Mouse (Mus musculus): Measurements from ENCODE around the gene Sapcd2. TPM values are rescaled to one million over a fixed set of nuclear protein-coding genes. Genes with fewer than 3 reads are reported as not detected.

Gene Sapcd2
- total RNA-seq (2023), result 0.74 TPM

DNA sequence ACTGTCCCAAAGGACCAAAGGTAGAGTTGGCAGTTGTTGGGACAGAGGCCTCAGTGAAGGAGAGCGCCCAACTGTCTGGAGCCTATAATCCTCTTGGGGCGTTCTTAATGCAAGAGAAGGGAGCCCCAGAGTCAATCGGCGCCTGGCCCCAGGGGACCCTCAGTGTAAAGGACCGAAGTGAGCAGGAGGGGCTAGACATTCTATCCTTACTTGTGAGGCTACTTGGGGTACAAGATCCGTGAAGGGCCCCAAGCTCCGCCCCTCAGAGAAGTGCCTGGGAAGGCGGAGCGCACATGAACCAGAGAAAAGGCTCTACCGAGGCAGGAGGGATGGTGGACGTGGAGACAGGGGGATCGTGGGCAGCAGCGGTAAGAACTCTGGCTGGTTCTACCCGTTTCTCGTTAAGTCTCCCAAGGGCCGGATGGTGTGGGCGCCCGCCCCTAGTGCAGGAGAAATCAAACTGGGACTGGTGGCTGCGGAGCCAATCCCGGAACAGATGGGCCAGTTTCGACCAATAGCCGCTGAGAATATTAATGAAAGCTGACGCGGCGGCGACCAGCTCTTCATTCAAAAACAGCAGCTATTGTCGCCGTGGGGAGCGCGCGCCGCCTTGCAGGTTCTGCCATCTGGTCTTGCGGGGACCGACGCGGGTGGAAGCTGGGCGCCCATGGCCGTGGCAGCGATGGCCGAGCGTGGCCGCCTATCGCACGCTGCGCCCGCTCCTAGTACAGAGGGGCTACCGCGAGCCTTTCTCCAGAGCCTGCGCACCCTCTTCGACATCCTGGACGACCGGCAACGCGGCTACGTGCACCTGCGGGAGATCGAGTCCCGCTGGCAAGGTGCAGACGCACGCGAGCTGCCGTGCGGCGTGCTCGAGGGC is at the start of gene Sapcd2:
Sapcd2 (plus strand) TSS at position 558 of the 880 bp plus-strand sequence.

DNA sequence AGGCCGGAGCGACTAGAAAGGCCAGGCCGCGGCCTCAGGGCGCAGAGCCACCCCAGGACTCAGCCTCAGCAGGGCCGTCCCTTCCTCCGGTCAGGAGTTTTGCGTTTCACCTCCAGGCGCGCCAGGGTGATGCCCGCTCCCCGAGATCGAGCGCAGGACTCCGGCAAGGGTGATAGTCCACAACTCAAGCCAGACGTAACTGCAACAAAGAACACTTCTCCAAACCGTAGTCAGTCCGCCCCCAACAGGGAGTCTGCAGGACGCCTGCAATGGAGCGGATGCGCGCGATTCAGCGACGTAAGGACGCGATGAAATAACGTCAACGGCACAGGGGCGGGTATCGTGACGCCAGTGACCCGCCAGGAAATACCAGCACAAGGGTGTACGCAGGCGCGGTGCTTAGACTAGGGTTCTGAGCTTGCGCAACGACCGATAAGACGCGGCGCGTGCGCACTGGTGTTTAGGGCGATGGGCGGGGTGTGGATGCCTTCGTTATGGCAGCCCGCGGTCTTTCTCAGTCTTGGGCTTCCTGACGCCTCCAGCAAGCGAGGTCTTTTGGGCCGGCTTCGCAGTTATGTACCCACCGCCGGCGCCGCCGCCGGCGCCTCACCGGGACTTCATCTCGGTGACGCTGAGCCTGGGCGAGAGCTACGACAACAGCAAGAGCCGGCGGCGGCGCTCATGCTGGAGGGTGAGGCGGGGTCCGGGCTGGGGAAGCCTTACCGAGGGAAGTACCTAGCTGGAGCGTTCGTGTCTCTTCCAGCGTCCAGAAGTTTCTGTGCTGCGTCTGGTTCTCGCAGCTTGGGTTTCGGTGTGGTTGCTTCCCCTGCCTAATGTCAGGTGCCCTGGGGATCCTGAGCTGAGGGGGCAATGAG is 39.6 kb upstream of the Sapcd2 start, which contains the start of gene Man1b1:
Man1b1 (plus strand) TSS at position 53 of the 875 bp plus-strand sequence.

DNA sequence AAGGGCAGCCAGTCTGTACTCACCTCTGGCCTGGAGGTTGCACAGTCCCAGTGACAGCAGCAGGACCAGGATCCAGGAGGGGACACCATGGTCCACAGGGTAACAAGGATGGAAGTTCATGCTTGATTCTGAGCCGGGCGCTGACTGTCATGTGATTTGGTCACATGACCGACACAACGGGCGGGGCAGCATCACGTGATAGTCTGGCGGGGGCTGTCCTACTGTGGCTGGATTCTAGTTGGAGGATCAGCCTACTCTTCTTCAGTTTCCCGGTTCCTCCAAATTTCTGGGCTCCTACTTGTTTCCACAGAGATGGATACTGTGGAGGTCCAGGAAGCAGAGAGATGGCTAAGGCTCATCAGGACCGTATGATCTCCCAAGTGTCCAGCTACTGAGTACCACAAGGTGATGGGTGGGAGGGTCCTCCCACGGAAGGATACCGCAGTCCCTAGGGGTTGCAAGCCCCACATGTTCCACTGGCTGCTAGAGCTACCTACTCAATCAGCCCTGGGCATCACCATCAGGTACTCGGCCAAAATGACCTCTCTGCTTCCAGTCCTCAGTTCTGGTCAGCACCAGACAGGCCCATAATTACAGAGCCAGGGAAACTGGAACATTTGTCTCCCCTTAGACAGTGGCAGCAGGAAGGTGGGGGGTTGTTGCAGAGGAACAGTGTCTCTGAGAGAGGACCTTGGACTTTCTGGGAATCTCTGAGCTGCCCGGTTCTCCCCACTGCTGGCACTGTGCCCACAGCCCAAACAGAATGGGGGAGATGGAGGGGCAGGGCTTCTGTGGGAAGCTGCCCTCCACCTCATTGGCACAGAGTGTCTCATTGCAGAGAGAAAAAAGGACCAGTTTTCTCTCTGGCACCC is 15.7 kb upstream of the Sapcd2 start, which contains the start of gene Dpp7:
Dpp7 (minus strand) TSS at position 152 of the 872 bp plus-strand sequence.

DNA sequence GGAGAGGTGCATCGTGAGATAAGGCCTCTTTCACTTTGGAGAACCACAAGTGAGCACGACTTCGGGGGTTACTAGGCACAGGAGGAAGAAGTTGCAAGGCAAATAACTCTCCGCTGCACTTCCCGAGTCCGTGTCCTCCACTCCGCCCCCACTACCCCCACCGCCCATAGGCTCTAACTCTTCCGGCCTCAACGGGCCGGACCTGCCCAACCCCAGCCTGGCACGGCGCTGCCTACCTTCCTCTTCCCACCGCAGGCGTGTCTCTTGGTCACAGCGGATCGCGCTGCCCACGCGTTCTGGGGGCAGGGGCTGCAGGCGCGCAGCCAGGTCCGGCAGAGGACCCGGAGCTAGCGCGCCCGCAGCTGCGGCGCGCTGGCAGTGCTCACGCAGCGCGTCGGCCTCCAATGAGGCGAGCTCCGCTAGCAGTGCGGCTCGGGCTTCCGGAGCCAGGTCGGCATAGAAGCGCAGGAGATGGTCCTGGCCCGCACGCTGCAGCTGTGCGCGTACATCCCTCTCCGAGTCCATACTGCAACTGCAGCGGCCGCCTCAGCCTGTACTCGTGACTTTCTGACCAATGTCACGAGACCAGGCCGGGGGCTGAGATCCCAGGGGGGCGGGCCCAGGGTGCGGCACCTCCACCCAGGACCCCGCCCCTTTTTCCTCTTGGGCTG is 6.9 kb upstream of the Sapcd2 start, which contains the start of gene Uap1l1:
Uap1l1 (minus strand) TSS at position 592 of the 671 bp plus-strand sequence.

DNA sequence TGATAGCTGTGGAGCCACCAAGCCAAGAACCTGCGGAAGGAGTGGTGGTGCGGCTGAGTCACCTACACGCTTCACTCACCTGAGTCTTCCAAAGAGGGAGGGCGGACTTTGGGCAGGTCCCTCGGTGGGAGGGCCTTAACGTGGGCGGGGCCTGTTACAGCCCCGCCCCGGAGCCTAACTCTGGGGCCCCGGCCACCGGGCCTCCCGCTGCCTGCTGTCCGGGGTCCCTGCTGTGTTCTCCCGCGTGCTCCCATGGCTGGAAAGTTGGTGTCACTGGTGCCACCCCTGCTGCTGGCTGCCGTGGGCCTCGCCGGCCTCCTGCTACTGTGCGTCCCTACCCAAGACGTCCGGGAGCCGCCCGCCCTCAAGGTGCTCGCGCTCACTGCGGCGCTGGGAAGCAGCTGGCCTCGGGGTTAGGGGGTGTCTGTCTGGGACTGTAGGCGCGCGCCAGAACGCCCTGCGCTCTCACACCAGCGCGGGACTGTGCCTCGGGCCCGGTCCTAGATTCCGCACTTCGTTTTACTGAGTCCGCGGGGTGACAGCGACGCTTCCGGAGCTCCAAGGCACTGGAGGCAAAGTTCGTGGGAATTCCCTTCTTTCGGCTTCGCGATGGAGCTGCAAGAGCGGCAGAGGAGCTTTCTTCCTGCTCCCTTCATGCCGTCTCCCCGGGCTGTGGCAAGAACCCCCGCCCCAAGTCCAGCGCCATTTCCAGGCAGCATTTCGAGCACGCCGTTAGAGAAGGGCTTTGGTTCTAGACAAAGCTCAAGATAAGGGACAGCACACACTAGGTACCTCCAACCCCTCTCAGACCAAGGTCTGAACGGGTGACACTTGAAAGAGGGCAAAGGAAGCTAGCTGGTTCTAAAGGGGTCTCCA is 23.8 kb downstream of the Sapcd2 start, which contains the start of gene Entpd2:
Entpd2 (plus strand) TSS at position 154 of the 876 bp plus-strand sequence.

DNA sequence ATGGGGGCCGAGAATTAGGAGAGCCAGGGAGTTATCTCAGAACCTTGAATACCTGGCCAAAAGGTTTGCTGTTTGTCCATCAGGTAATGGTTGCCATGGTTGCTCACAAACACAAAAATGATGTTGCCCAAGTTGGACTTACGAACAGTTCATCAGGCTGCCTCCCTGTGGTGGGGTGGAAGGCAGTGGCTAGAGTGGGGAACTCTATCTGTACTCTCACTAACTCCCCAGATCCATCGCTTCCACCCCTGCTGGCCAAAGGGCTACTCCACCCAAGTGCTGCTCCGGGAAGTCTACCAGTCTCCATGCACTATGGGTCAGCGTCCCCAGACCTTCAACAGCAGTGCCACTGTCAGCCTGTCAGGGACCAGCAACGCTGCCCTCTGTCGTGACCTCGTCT is 26.9 kb downstream of the Sapcd2 start, which contains the start of gene Npdc1:
Npdc1 (plus strand) TSS at position 301 of the 400 bp plus-strand sequence.

DNA sequence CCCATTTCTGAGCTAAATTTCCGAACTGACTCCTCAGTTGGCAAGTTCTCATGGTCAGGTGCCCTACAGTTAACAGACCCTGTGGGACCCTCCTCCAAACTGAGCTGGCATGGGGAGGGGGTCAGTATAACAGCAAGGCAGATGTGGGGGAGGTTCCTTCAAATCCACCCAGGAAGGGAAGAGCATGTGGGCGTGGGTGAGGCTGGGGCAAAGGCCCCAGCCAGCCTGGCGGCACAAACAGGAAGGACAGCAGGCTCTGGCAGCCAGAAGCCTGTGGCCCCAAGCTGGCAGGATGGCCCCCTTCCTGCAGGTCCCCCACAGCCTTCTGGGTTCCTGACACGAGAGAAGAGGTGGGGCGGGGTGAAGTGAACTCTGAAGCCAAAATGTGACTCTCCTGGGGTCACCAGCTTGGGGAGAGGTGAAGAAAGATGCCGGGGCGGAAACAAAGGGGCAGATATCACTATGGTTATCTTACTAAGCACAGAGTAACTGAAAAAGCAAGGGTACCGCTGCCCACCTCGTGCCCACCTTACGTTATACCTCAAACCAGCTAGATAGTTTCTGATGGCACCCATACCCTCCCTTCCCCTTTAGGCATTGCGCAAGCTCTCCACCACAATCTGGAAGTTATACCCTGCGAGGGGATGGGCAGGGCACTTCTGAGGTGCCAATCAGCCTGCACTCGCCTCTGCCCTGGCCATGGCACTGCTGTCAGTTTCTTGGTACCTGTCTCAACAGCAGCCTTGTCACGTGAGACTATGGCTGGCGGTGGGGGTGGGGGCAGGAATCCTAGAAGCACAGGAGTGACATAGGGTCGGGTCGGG is 50.7 kb downstream of the Sapcd2 start, which contains the start of gene Fut7:
Fut7 (plus strand) TSS at position 681 of the 824 bp plus-strand sequence.

Other genes with a start within 250 kb of the Sapcd2 start
- gene Nrarp, start 191.6 kb upstream of the Sapcd2 start, total RNA-seq (2023), result 5.2 TPM
- 23.0 TPM for gene Tor4a, start 175.4 kb upstream of the Sapcd2 start, total RNA-seq (2023)
- gene Nelfb, start 160.8 kb upstream of the Sapcd2 start, total RNA-seq (2023), result 63.7 TPM
- not detected for gene Stpg3, start 157.7 kb upstream of the Sapcd2 start, total RNA-seq (2023)
- not detected for gene Fam166a, start 153.6 kb upstream of the Sapcd2 start, total RNA-seq (2023)
- gene Tubb4b, start 147.6 kb upstream of the Sapcd2 start, total RNA-seq (2023), result 113 TPM
- not detected for gene Slc34a3, start 138.0 kb upstream of the Sapcd2 start, total RNA-seq (2023)
- not detected for gene Rnf224, start 135.5 kb upstream of the Sapcd2 start, total RNA-seq (2023)
- not detected for gene Rnf208, start 130.1 kb upstream of the Sapcd2 start, total RNA-seq (2023)
- not detected for gene Cysrt1, start 129.9 kb upstream of the Sapcd2 start, total RNA-seq (2023)
- 5.9 TPM for gene AL732309.1, start 125.5 kb upstream of the Sapcd2 start, total RNA-seq (2023)
- gene Tmem203, start 116.9 kb upstream of the Sapcd2 start, total RNA-seq (2023), result 24.4 TPM
- 29.6 TPM for gene Tprn, start 109.7 kb upstream of the Sapcd2 start, total RNA-seq (2023)
- gene Ssna1, start 99.9 kb upstream of the Sapcd2 start, total RNA-seq (2023), result 35.2 TPM
- gene Anapc2, start 99.8 kb upstream of the Sapcd2 start, total RNA-seq (2023), result 99.3 TPM
- gene Tmem210, start 84.2 kb upstream of the Sapcd2 start, total RNA-seq (2023), result not detected
- not detected for gene Lrrc26, start 82.4 kb upstream of the Sapcd2 start, total RNA-seq (2023)
- gene Grin1, start 53.1 kb upstream of the Sapcd2 start, total RNA-seq (2023), result not detected
- gene Man1b1, start 40.0 kb upstream of the Sapcd2 start, total RNA-seq (2023), result 50.6 TPM
- gene Dpp7, start 16.0 kb upstream of the Sapcd2 start, total RNA-seq (2023), result 17.2 TPM
- 10.3 TPM for gene Uap1l1, start 6.6 kb upstream of the Sapcd2 start, total RNA-seq (2023)
- 1.4 TPM for gene Entpd2, start 23.6 kb downstream of the Sapcd2 start, total RNA-seq (2023)
- 0.98 TPM for gene Npdc1, start 27.0 kb downstream of the Sapcd2 start, total RNA-seq (2023)
- gene Fut7, start 50.9 kb downstream of the Sapcd2 start, total RNA-seq (2023), result 0.59 TPM
- gene Abca2, start 56.4 kb downstream of the Sapcd2 start, total RNA-seq (2023), result 69.0 TPM
- gene Clic3, start 84.5 kb downstream of the Sapcd2 start, total RNA-seq (2023), result not detected
- gene Paxx, start 88.8 kb downstream of the Sapcd2 start, total RNA-seq (2023), result 92.6 TPM
- not detected for gene Ptgds, start 97.7 kb downstream of the Sapcd2 start, total RNA-seq (2023)
- not detected for gene Lcn12, start 121.6 kb downstream of the Sapcd2 start, total RNA-seq (2023)
- gene Fbxw5, start 128.4 kb downstream of the Sapcd2 start, total RNA-seq (2023), result 47.7 TPM
- gene C8g, start 129.4 kb downstream of the Sapcd2 start, total RNA-seq (2023), result not detected
- 49.0 TPM for gene Traf2, start 174.6 kb downstream of the Sapcd2 start, total RNA-seq (2023)
- 117 TPM for gene Edf1, start 185.5 kb downstream of the Sapcd2 start, total RNA-seq (2023)
- gene Mamdc4, start 202.5 kb downstream of the Sapcd2 start, total RNA-seq (2023), result 3.6 TPM
- 29.9 TPM for gene Phpt1, start 202.9 kb downstream of the Sapcd2 start, total RNA-seq (2023)
- 0.33 TPM for gene Ajm1, start 209.4 kb downstream of the Sapcd2 start, total RNA-seq (2023)
- gene Rabl6, start 236.2 kb downstream of the Sapcd2 start, total RNA-seq (2023), result 105 TPM
- not detected for gene Ccdc183, start 245.4 kb downstream of the Sapcd2 start, total RNA-seq (2023)
- 1.6 TPM for gene Tmem141, start 249.7 kb downstream of the Sapcd2 start, total RNA-seq (2023)

All from CD4-positive naive resting alpha-beta T cell, adult 57 days (primary cell).